Mouse (Mus musculus) lung, adult 2 months (tissue): ENCODE measurements around the gene Kcnip1.

ENCODE experiments used
- CTCF ChIP-seq: fragments of 200-500 bp; IDR thresholded peaks from 2 replicates; pipeline ENCODE4 v1.5.1; 2011; ENCODE audit warnings: mild to moderate bottlenecking, low read length, control low read depth; ENCODE audit not compliant: insufficient read depth
- POLR2A ChIP-seq: fragments of 200-500 bp; IDR thresholded peaks from 2 replicates; pipeline ENCODE4 v1.6.1; 2011; ENCODE audit warnings: low read depth, mild to moderate bottlenecking, control low read depth, low read length, borderline replicate concordance; ENCODE audit errors: extremely low read depth

DNA sequence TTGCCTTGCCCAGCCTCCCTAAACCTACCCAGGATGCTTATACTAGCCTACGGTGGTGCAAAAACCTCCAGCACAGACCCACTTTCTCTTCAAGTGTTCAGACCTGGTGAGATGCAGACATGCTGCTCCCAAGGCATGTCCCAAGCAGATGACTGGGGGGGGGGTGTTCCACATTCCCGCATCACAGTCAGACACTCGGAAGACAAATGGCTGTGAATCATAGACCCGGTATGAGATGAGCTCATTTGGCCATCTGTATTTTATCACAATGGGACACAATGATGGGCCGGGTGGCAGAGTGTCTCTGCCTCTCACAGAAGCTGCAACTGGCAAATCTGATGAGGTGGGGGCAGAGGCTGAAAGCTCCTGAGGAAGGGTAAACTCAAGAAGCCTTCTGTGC is 244.2 kb downstream of the Kcnip1 start:
- TF ChIP-seq CTCF (no peak), POLR2A (no peak)
